Mouse (Mus musculus) stomach, embryonic 14.5 days (tissue): ENCODE data around the gene Olfr1355. TPM values are rescaled to one million over a fixed set of nuclear protein-coding genes. Genes with fewer than 3 reads are reported as not detected.
"Not testable (repeated sequence)": the region's sequence is repeated elsewhere in the genome, so short reads cannot be mapped to it uniquely, and the experiment has no call there.

Experiments
- ATAC-seq: fragments of 200-750 bp; cut with Nextera tagmentation; 2 replicates; pipeline ENCODE4 v1.8.0; 2017; ENCODE audit warnings: low read depth, moderate TSS enrichment; ENCODE audit not compliant: insufficient number of reproducible peaks, insufficient read depth, low FRiP score
- H3K27ac ChIP-seq: fragments of 300-500 bp; sonication (generic); 2 replicates; pipeline ENCODE4 v1.5.1; 2014; ENCODE audit warnings: mild to moderate bottlenecking, low read length, moderate library complexity, mixed read lengths
- H3K27me3 ChIP-seq: fragments of 300-500 bp; sonication (generic); 2 replicates; pipeline ENCODE4 v1.6.1; 2014; ENCODE audit warnings: low read length, control low read depth, mixed read lengths; ENCODE audit not compliant: control insufficient read depth, insufficient read depth
- H3K36me3 ChIP-seq: fragments of 300-500 bp; sonication (generic); 2 replicates; pipeline ENCODE4 v1.6.1; 2014; ENCODE audit warnings: mild to moderate bottlenecking, control low read depth, low read length, moderate library complexity, mixed read lengths; ENCODE audit not compliant: control insufficient read depth, insufficient read depth
- H3K4me1 ChIP-seq: fragments of 300-500 bp; sonication (generic); 2 replicates; pipeline ENCODE4 v1.6.1; 2014; ENCODE audit warnings: low read length, control low read depth, mixed read lengths; ENCODE audit not compliant: control insufficient read depth, insufficient read depth
- H3K4me2 ChIP-seq: fragments of 300-500 bp; sonication (generic); replicated peaks from 2 replicates; pipeline ENCODE4 v1.6.1; 2014; ENCODE audit warnings: low read depth, low read length, control low read depth
- H3K4me3 ChIP-seq: fragments of 300-500 bp; sonication (generic); 2 replicates; pipeline ENCODE4 v1.5.1; 2014; ENCODE audit warnings: low read depth, low read length, control low read depth
- H3K9ac ChIP-seq: fragments of 300-500 bp; sonication (generic); replicated peaks from 2 replicates; pipeline ENCODE4 v1.6.1; 2014; ENCODE audit warnings: low read depth, mild to moderate bottlenecking, control low read depth, low read length, moderate library complexity, mixed read lengths
- H3K9me3 ChIP-seq: fragments of 300-500 bp; sonication (generic); 2 replicates; pipeline ENCODE4 v1.6.1; 2016; ENCODE audit warnings: low read depth, low read length, control low read depth; ENCODE audit not compliant: control insufficient read depth
- WGBS: fragments of 180-500 bp; shearing (Covaris S2); extraction: QIAGEN DNeasy Blood & Tissue Kit; methylation state at CpG from one replicate; pipeline ENCODE4 v1.1.7; 2014; 5-methylcytosine and 5-hydroxymethylcytosine counted together
- polyA plus RNA-seq: library from polyadenylated mRNA; unstranded; fragments of >200 nt; fragmentation: Nextera tagmentation; extraction: Ambion mirVana; gene quantifications from 2 replicates; pipeline ENCODE4 v1.2.1, GENCODE M21; 2014

The Olfr1355 gene
- not detected in 2 replicates for polyA plus RNA-seq

DNA sequence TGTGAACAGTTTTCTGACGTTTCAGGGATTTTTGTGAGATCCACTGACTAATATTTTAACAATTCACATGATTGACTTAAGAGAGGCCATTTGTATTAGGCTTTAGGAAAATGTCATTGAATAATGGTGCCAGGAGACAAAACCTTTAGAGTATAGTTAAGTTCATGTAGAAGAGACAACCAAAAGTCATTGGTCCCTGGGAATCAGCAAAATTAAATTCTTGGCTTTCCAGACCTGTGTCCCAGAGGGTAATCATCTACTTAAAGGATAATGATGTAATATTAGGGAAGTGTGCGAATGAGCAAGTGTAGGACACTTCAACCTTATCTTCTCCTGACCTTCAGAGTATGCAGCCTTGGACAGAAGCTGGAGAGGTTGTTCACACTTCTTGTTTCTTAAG, at the start of gene Olfr1355:
Olfr1355 (plus strand) TSS at position 301 of the 400 bp plus-strand sequence.
- WGBS: 68% methylated on average over 2 of the region's 2 CpGs
- Histone ChIP-seq H3K4me2 (no peak within 1 kb of the TSS), H3K9me3 (no peaks in the 10 kb centered on the region), H3K4me1 (no peaks in the 10 kb centered on the region), H3K27me3 (no peaks in the 10 kb centered on the region), H3K4me3 (no peak within 1 kb of the TSS), H3K27ac (no peak within 1 kb of the TSS), H3K9ac (no peak within 1 kb of the TSS), H3K36me3 (no peaks in the 10 kb centered on the region)
- ATAC-seq: no peak

- not testable (repeated sequence) for H3K4me3 ChIP-seq, H3K27ac ChIP-seq, H3K4me2 ChIP-seq, H3K36me3 ChIP-seq, ATAC-seq, H3K9ac ChIP-seq, H3K9me3 ChIP-seq, H3K27me3 ChIP-seq, H3K4me1 ChIP-seq
- WGBS: 94% methylated on average over 12 of the region's 12 CpGs
These were observed 34.9 kb upstream of the Olfr1355 start for GRCm38 (mm10) chr10:78840456-78840855.

GRCm38 (mm10) chr10:78852066-78852465, 23.3 kb upstream of the Olfr1355 start, which contains the start of gene Olfr1356:
TSS of gene Olfr1356 (minus strand) at chr10:78852166.
- 81% methylated on average over 2 of the region's 2 CpGs for WGBS
- Histone ChIP-seq H3K9ac (no peak within 1 kb of the TSS), H3K4me1 (no peaks in the 10 kb centered on the region), H3K27ac (no peak within 1 kb of the TSS), H3K4me2 (no peak within 1 kb of the TSS), H3K27me3 (no peaks in the 10 kb centered on the region), H3K4me3 (no peak within 1 kb of the TSS), H3K36me3 (no peaks in the 10 kb centered on the region), H3K9me3 (no peaks in the 10 kb centered on the region)
- ATAC-seq: no peak

- not testable (repeated sequence) for H3K4me3 ChIP-seq, H3K27ac ChIP-seq, ATAC-seq, H3K4me2 ChIP-seq, H3K4me1 ChIP-seq, H3K9me3 ChIP-seq, H3K9ac ChIP-seq, H3K36me3 ChIP-seq, H3K27me3 ChIP-seq
- 90% methylated on average over 1 of the region's 1 CpGs for WGBS
These were observed 37.5 kb downstream of the Olfr1355 start, which contains the start of gene Olfr1354 for GRCm38 (mm10) chr10:78912871-78913270. TSS of gene Olfr1354 (plus strand) at chr10:78913171.

Other genes with a start within 250 kb of the Olfr1355 start
- gene Casp14, start 157.2 kb upstream of the Olfr1355 start, polyA plus RNA-seq: 0.45 and 0.61 TPM in 2 replicates
- gene Ccdc105, start 122.5 kb upstream of the Olfr1355 start, polyA plus RNA-seq: not detected in 2 replicates
- 0.78 and 1.1 TPM in 2 replicates for gene Slc1a6, start 95.0 kb upstream of the Olfr1355 start, polyA plus RNA-seq
- gene Olfr1356, start 23.4 kb upstream of the Olfr1355 start, polyA plus RNA-seq: not detected in 2 replicates
- gene Olfr1354, start 37.6 kb downstream of the Olfr1355 start, polyA plus RNA-seq: not detected in 2 replicates
- gene Olfr8, start 75.1 kb downstream of the Olfr1355 start, polyA plus RNA-seq: not detected in 2 replicates
- not detected in 2 replicates for gene Olfr1353, start 87.8 kb downstream of the Olfr1355 start, polyA plus RNA-seq
- gene Olfr1352, start 105.5 kb downstream of the Olfr1355 start, polyA plus RNA-seq: not detected in 2 replicates
- not detected in 2 replicates for gene Olfr1351, start 136.9 kb downstream of the Olfr1355 start, polyA plus RNA-seq
- gene Olfr57, start 153.2 kb downstream of the Olfr1355 start, polyA plus RNA-seq: not detected in 2 replicates
- gene 2610008E11Rik, start 222.1 kb downstream of the Olfr1355 start, polyA plus RNA-seq: 31.3 and 31.6 TPM in 2 replicates